Mouse (Mus musculus): Measurements from ENCODE around the gene Gnb3.
A peak's percentile ranks its signal among the peaks of the same experiment; 100 is the strongest.
"Not testable (repeated sequence)": the region's sequence is repeated elsewhere in the genome, so short reads cannot be mapped to it uniquely, and the experiment has no call there.

Gnb3 gene

GRCm38 (mm10) chr6:124856916-124857839 lies 17.1 kb upstream of the Gnb3 start, which contains the start of gene P3h3:
P3h3 (minus strand) TSS chr6:124857752.
- DNase-seq, result peak; percentile 90

GRCm38 (mm10) chr6:124856321-124856720 lies 16.2 kb upstream of the Gnb3 start:
- DNase-seq, result peak; percentile 46

GRCm38 (mm10) chr6:124854647-124855046 lies 14.6 kb upstream of the Gnb3 start:
- DNase-seq, result no peak

GRCm38 (mm10) chr6:124850535-124850934 lies 10.5 kb upstream of the Gnb3 start:
- DNase-seq, result no peak

- DNase-seq, result peak; percentile 91
Observed at GRCm38 (mm10) chr6:124847305-124847704, 7.2 kb upstream of the Gnb3 start.

- DNase-seq, result no peak
Observed at GRCm38 (mm10) chr6:124839805-124840204, 270 bp downstream of the Gnb3 start.

GRCm38 (mm10) chr6:124836411-124836810 lies 3.7 kb downstream of the Gnb3 start:
- DNase-seq, result no peak

- DNase-seq, result no peak
Observed at GRCm38 (mm10) chr6:124835531-124835930, 4.5 kb downstream of the Gnb3 start.

GRCm38 (mm10) chr6:124834512-124835081 lies 5.5 kb downstream of the Gnb3 start:
- no peak for DNase-seq

- no peak for DNase-seq
Observed at GRCm38 (mm10) chr6:124831649-124832048, 8.4 kb downstream of the Gnb3 start.

- DNase-seq, result not testable (repeated sequence)
Observed at GRCm38 (mm10) chr6:124831199-124831598, 8.9 kb downstream of the Gnb3 start.

GRCm38 (mm10) chr6:124829799-124830700 lies 10.0 kb downstream of the Gnb3 start:
- peak; percentile 89 for DNase-seq

GRCm38 (mm10) chr6:124828868-124829798 lies 10.9 kb downstream of the Gnb3 start, which contains the start of the genes Usp5 and Cdca3:
Usp5 (minus strand) TSS chr6:124829484.
Cdca3 (plus strand) TSS chr6:124829547.
- DNase-seq, result peak; percentile 99

- DNase-seq, result peak; percentile 48
Observed at GRCm38 (mm10) chr6:124828101-124828592, 11.9 kb downstream of the Gnb3 start.

- no peak for DNase-seq
Observed at GRCm38 (mm10) chr6:124822049-124822448, 18.0 kb downstream of the Gnb3 start.

GRCm38 (mm10) chr6:124820891-124821290 lies 19.2 kb downstream of the Gnb3 start:
- DNase-seq, result no peak

- DNase-seq, result no peak
Observed at GRCm38 (mm10) chr6:124817971-124818370, 22.1 kb downstream of the Gnb3 start.

- no peak for DNase-seq
Observed at GRCm38 (mm10) chr6:124817563-124817962, 22.5 kb downstream of the Gnb3 start.

- no peak for DNase-seq
Observed at GRCm38 (mm10) chr6:124817125-124817524, 22.9 kb downstream of the Gnb3 start.

- DNase-seq, result no peak
Observed at GRCm38 (mm10) chr6:124816611-124817010, 23.5 kb downstream of the Gnb3 start.
